Mouse (Mus musculus) liver, postnatal 0 days (tissue): ENCODE measurements around the gene Bace2.

Experiments
- CTCF ChIP-seq: sonication (generic); IDR thresholded peaks from 2 replicates; pipeline ENCODE4 v1.5.1; 2016; ENCODE audit warnings: antibody characterized with exemption, low read depth
- EP300 ChIP-seq: IDR thresholded peaks from 2 replicates; pipeline ENCODE4 v1.6.1; 2016; ENCODE audit warnings: antibody characterized with exemption, low read depth, mild to moderate bottlenecking

DNA sequence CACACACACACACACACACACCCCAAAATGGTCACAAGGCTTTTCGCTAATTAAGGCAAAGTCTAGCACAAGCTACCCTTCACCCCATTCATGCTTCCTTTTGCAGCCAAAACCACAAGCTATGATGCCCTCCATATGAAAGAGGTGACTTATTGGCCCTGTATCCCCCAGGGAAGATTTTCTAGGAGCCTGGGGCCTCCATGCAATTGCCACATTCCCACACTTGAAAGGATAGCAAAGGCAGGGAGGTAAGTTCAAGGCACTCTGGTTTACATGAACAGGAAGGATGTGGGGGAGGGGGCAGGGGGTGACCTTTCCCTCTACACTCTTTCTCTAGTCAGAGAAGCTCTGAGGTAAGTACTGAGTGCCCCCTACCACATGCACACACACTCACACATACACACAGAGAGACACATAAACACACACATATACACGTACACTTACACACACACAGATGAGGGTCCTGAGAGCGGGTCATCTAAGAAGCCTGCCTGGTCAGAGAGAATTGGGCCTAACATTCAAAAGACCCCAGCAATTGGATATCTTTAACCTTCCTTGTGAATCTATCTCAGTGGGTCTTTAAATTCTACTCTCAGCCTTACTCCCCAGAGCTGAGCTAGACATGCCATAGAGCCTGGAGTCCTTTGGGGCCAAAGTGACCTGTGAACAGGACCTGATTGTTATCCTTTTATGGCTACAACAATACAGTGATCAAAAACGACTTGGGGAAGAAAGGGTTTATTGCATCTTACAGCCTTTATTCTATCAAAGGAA is 46.6 kb upstream of the Bace2 start:
- TF ChIP-seq EP300 (no peak), CTCF (no peak)
